Mouse (Mus musculus): ENCODE data around the gene Lman1l. TPM values are rescaled to one million over a fixed set of nuclear protein-coding genes. Genes with fewer than 3 reads are reported as not detected.

The Lman1l gene
- polyA plus RNA-seq, 2 experiments = not detected

DNA sequence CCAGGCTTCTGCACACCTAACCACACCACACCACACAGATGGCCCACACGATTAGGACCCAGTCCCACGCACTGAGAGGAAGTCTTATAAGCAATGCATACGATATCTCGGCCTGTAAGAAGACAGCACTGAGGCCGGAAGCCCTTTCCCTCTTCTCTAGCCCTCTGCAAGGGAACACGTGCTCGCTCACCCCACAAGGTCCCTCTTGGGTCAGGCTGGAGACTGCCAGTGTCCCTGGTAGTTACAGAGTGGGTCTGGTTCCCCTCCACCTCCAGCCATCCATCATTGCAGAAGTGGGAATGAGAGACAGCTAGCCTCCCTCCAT lies 23.2 kb upstream of the Lman1l start:
- Histone ChIP-seq H3K4me2 (ENCODE audit: low read depth) (peak overlapping the region; percentile 99), H3K27ac (peak overlapping the region; percentile 19), H3K27me3 (ENCODE audit: control insufficient read depth, insufficient read depth, low read length) (no peaks in the 10 kb centered on the region), H3K36me3 (replicated peaks; ENCODE audit: control insufficient read depth, insufficient read depth, low read depth) (no peaks in the 10 kb centered on the region), H3K4me3 (ENCODE audit: insufficient read depth in 1 of 2, low read depth in 2 of 2, low read length in 2 of 2) (peak overlapping the region; percentile 55 to 64), H3K9me3 (ENCODE audit: control insufficient read depth, low read length) (no peaks in the 10 kb centered on the region), H3K4me1 (replicated peaks; ENCODE audit: control insufficient read depth in 2 of 2, insufficient read depth in 2 of 2, low read length in 1 of 2) (peaks cover 57 to 75% of the 10 kb centered on the region in 2 experiments), H3K9ac (replicated peaks) (peak overlapping the region; percentile 61)
- 3% methylated on average over 7 of the region's 7 CpGs for WGBS (ENCODE audit: insufficient replicate concordance)
- peak; percentile 31 for ATAC-seq (ENCODE audit: insufficient read depth)
- peak; percentile 59 to 61 (median 61) for DNase-seq (ENCODE audit: low read depth in 3 of 3, low spot score in 3 of 3)
- TF ChIP-seq CTCF (IDR thresholded peaks at IDR 0.05; ENCODE audit: low read depth) = no peak
- TF ChIP-seq EP300 (IDR thresholded peaks at IDR 0.05; ENCODE audit: low read depth) = no peak

DNA sequence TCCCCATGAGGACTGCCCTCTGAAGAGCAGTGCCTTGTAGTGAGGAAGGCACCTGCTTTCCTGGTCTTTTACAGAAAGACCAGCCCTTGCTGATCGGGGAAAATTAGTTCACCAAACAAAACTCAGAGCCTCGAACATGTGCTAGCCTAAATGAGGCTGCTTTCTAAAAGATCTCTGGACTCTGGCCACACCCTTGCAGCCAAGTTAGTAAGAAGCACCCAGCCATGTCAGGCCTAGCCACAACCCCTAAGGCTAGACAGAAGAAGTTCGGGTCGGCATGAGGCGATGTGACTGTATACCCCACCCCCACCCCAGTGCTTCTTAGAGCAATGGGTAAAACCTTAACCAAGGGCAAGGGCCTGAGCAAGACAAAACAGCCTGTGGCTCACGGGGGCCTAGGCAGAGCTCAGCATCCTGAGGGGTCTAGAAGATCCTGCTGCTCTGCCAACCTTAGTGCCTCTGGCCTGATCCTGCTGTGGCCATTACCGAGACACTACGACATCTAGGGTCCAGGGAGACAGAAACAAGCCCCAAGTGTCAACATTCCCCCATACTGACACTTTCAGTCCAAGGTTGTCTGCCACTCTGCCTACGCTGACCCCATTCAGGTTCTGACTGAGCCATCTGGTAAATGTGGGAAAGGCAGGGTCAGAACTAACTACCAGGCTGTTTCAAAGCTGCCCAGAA lies 22.7 kb upstream of the Lman1l start:
- Histone ChIP-seq H3K9ac (replicated peaks) (peak overlapping the region; percentile 61), H3K9me3 (ENCODE audit: control insufficient read depth, low read length) (no peaks in the 10 kb centered on the region), H3K27me3 (ENCODE audit: control insufficient read depth, insufficient read depth, low read length) (no peaks in the 10 kb centered on the region), H3K4me1 (replicated peaks; ENCODE audit: control insufficient read depth in 2 of 2, insufficient read depth in 2 of 2, low read length in 1 of 2) (peaks cover 62 to 78% of the 10 kb centered on the region in 2 experiments), H3K4me3 (ENCODE audit: insufficient read depth in 1 of 2, low read depth in 2 of 2, low read length in 2 of 2) (peak overlapping the region; percentile 55 to 64), H3K27ac (peak overlapping the region; percentile 19), H3K36me3 (replicated peaks; ENCODE audit: control insufficient read depth, insufficient read depth, low read depth) (no peaks in the 10 kb centered on the region), H3K4me2 (ENCODE audit: low read depth) (peak overlapping the region; percentile 99)
- 13% methylated on average over 9 of the region's 9 CpGs for WGBS (ENCODE audit: insufficient replicate concordance)
- DNase-seq (ENCODE audit: low read depth in 3 of 3, low spot score in 3 of 3) = no peak
- TF ChIP-seq EP300 (IDR thresholded peaks at IDR 0.05; ENCODE audit: low read depth) = no peak
- TF ChIP-seq CTCF (IDR thresholded peaks at IDR 0.05; ENCODE audit: low read depth) = no peak
- no peak for ATAC-seq (ENCODE audit: insufficient read depth)

DNA sequence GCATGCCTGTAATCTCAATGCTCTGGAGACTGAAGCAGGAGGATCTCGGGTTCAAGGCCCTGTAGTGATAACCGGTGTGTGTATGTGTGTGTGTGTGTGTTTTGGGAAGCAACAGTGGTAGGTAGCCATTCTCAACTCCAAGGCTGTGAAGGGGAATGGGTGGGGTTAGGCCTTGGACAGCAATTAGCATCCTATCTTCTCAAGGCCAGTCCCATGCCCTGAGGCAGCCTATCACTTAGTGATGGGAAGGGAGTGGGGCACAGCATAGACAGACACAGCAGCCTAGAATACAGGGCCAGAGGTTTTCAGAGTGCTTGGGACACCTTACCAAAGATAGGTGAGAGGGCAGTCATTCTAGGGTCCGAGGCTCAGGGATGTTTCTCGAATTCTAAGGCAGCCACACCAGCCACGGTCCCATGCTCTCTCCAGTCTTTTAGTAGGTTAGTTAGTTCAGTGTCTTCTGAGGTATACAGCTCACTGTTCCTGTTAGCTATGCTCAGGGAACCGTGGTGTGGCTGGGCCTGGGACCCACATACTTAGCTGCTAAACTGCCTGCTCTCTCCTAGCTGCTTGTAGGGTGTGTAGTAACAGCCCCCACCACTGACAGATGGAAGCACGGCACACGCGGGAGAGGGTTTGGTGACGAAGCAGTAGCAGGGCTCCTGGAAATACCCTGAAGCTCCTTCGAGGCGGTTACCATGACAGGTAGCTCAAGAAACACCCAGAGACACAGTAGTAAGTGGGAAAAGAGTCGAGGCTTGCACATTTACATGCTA lies 21.4 kb upstream of the Lman1l start:
- H3K27ac ChIP-seq = peak overlapping the region; percentile 44
- no peak for ATAC-seq (ENCODE audit: insufficient read depth)
- whole genome bisulfite sequencing (ENCODE audit: insufficient replicate concordance) = 58% methylated on average over 13 of the region's 13 CpGs
- no peaks in the 10 kb centered on the region for H3K9me3 ChIP-seq (ENCODE audit: control insufficient read depth, low read length)
- no peaks in the 10 kb centered on the region for H3K36me3 ChIP-seq (replicated peaks; ENCODE audit: control insufficient read depth, insufficient read depth, low read depth)
- no peak for TF ChIP-seq EP300 (IDR thresholded peaks at IDR 0.05; ENCODE audit: low read depth)
- no peak for TF ChIP-seq CTCF (IDR thresholded peaks at IDR 0.05; ENCODE audit: low read depth)
- no peak for DNase-seq (ENCODE audit: low read depth in 3 of 3, low spot score in 3 of 3)
- H3K27me3 ChIP-seq (ENCODE audit: control insufficient read depth, insufficient read depth, low read length) = no peaks in the 10 kb centered on the region
- no peak overlapping the region for H3K4me3 ChIP-seq (ENCODE audit: insufficient read depth in 1 of 2, low read depth in 2 of 2, low read length in 2 of 2)
- H3K4me2 ChIP-seq (ENCODE audit: low read depth) = peak overlapping the region; percentile 99; the same call in 1 of the 2 replicates
- H3K4me1 ChIP-seq (replicated peaks; ENCODE audit: control insufficient read depth in 2 of 2, insufficient read depth in 2 of 2, low read length in 1 of 2) = peaks cover 71 to 81% of the 10 kb centered on the region in 2 experiments
- peak overlapping the region; percentile 27; the same call in 1 of the 2 replicates for H3K9ac ChIP-seq (replicated peaks)

DNA sequence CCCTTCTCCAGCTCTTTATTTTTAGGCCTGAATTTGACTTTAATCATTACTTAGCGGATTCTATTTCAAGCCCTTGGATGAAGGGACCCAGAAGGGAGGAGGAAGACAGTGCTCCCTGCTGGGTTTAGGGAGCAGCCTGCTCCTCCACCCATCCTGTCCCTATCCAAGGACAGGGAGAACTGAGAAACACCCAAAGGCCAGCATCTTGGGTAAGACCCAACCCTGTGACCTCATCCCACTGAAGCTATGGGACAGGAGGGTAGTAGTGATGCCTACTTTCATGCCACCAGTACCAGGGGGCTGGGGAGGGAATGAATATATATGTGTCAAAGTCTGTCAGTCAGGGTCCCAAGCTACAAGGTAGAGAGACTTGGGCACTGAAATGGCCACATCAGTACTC lies 20.4 kb upstream of the Lman1l start:
- TF ChIP-seq CTCF (IDR thresholded peaks at IDR 0.05; ENCODE audit: low read depth) (no peak), EP300 (IDR thresholded peaks at IDR 0.05; ENCODE audit: low read depth) (no peak)
- H3K4me3 ChIP-seq (ENCODE audit: insufficient read depth in 1 of 2, low read depth in 2 of 2, low read length in 2 of 2) = no peak overlapping the region

DNA sequence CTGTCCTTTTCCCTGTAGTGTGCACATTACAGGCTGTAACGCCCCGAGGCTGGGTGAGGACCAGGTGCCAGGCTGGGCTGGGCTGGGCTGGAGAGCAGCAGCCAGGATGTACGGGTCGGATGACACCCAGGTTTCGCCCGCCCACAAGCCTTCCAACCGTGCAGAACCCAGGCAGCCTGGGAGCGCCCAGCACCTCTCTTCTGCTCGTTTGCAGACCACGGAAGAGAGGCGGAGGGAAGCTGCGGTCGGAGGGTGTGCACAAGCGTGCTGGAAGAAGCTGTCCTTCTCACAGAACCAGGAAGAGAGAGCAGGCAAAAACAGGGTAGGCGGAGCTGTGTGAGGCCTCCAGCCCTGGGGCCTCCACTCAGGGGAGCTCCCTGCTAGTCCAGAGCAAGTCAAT lies 19.8 kb upstream of the Lman1l start:
- WGBS (ENCODE audit: insufficient replicate concordance) = under 1% methylated on average over 15 of the region's 15 CpGs
- Histone ChIP-seq H3K9ac (replicated peaks) (peak overlapping the region; percentile 47), H3K36me3 (replicated peaks; ENCODE audit: control insufficient read depth, insufficient read depth, low read depth) (no peaks in the 10 kb centered on the region), H3K4me1 (replicated peaks; ENCODE audit: control insufficient read depth in 2 of 2, insufficient read depth in 2 of 2, low read length in 1 of 2) (peaks cover 68 to 71% of the 10 kb centered on the region in 2 experiments), H3K27ac (peak overlapping the region; percentile 52), H3K9me3 (ENCODE audit: control insufficient read depth, low read length) (no peaks in the 10 kb centered on the region), H3K4me3 (ENCODE audit: insufficient read depth in 1 of 2, low read depth in 2 of 2, low read length in 2 of 2) (peak overlapping the region; percentile 34 to 38), H3K4me2 (ENCODE audit: low read depth) (peak overlapping the region; percentile 75), H3K27me3 (ENCODE audit: control insufficient read depth, insufficient read depth, low read length) (no peaks in the 10 kb centered on the region)
- DNase-seq (ENCODE audit: low read depth in 3 of 3, low spot score in 3 of 3) = peak in 1 of 3 experiments; percentile 50
- TF ChIP-seq EP300 (IDR thresholded peaks at IDR 0.05; ENCODE audit: low read depth) (no peak), CTCF (IDR thresholded peaks at IDR 0.05; ENCODE audit: low read depth) (no peak)
- peak; percentile 37 for ATAC-seq (ENCODE audit: insufficient read depth)

More for the DNA sequence above, 20.4 kb upstream of the Lman1l start:
- Histone ChIP-seq H3K4me2 (ENCODE audit: low read depth) (peak overlapping the region; percentile 75), H3K9me3 (ENCODE audit: control insufficient read depth, low read length) (no peaks in the 10 kb centered on the region), H3K27me3 (ENCODE audit: control insufficient read depth, insufficient read depth, low read length) (no peaks in the 10 kb centered on the region), H3K27ac (peak overlapping the region; percentile 52), H3K4me1 (replicated peaks; ENCODE audit: control insufficient read depth in 2 of 2, insufficient read depth in 2 of 2, low read length in 1 of 2) (peaks cover 68 to 75% of the 10 kb centered on the region in 2 experiments), H3K9ac (replicated peaks) (peak overlapping the region; percentile 47), H3K36me3 (replicated peaks; ENCODE audit: control insufficient read depth, insufficient read depth, low read depth) (no peaks in the 10 kb centered on the region)
- ATAC-seq (ENCODE audit: insufficient read depth) (no peak), DNase-seq (ENCODE audit: low read depth in 3 of 3, low spot score in 3 of 3) (no peak)
- 67% methylated on average over 1 of the region's 1 CpGs for WGBS (ENCODE audit: insufficient replicate concordance)
